Mouse (Mus musculus) erythroblast, embryonic 14.5 days (primary cell): Measurements from ENCODE around the gene Esx1. TPM values are rescaled to one million over a fixed set of nuclear protein-coding genes. Genes with fewer than 3 reads are reported as not detected.

Experiments used
- H3K27me3 ChIP-seq: 2 replicates; pipeline ENCODE4 v1.6.1; 2012; ENCODE audit warnings: inconsistent platforms; ENCODE audit not compliant: control insufficient read depth
- H3K36me3 ChIP-seq: 2 replicates; pipeline ENCODE4 v1.6.1; 2012; ENCODE audit warnings: mild to moderate bottlenecking, inconsistent platforms; ENCODE audit not compliant: control insufficient read depth
- H3K4me1 ChIP-seq: 2 replicates; pipeline ENCODE4 v1.6.1; 2012; ENCODE audit warnings: inconsistent platforms; ENCODE audit not compliant: control insufficient read depth
- H3K4me3 ChIP-seq: replicated peaks from 2 replicates; pipeline ENCODE3; 2012; ENCODE audit warnings: moderate library complexity, mild to moderate bottlenecking, inconsistent platforms
- H3K9me3 ChIP-seq: 2 replicates; pipeline ENCODE4 v1.6.1; 2012; ENCODE audit warnings: low read length, inconsistent platforms, mixed read lengths; ENCODE audit not compliant: control insufficient read depth
- GATA1 ChIP-seq: IDR thresholded peaks from 2 replicates; pipeline ENCODE4 v1.6.1; 2012; ENCODE audit warnings: low read length, inconsistent platforms, mixed read lengths
- TAL1 ChIP-seq: IDR thresholded peaks from 3 replicates; pipeline ENCODE4 v1.6.1; 2012; ENCODE audit warnings: low read length, inconsistent platforms, mixed read lengths
- polyA plus RNA-seq: library from polyadenylated mRNA; stranded (reverse); fragments of >175 nt; gene quantifications from 2 replicates; pipeline ENCODE4 v1.2.3, GENCODE M21; 2012

Esx1 gene
- polyA plus RNA-seq = not detected in 2 replicates

DNA sequence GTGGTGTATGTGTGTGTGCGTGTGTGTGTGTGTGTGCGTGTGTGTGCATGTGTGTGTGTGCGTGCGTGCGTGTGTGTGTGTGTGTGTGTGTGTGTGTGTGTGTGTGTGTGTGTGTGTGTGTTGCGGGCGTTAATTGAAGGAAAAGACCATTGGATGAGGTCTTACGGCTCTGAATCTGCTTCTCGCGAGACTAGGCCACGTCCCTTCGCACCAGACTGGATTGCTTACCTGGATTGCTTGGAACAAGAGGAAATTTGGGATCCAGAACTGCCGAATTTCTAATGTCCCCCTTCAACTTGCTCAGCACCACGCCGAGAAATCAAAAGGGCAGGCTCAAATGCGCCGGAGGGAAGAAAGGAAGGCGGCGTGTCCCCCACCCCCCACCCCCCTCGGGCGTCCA is at the start of gene Esx1:
TSS of gene Esx1 (minus strand) at position 366 of the 400 bp plus-strand sequence.
- Histone ChIP-seq H3K4me1 (no peaks in the 10 kb centered on the region), H3K9me3 (peaks cover 16% of the 10 kb centered on the region), H3K36me3 (no peaks in the 10 kb centered on the region), H3K27me3 (peaks cover 78% of the 10 kb centered on the region), H3K4me3 (no peak within 1 kb of the TSS)
- TF ChIP-seq GATA1 (no peak), TAL1 (no peak)

GRCm38 (mm10) chrX:137170021-137170420 is 48.1 kb upstream of the Esx1 start:
- no peaks in the 10 kb centered on the region for H3K9me3 ChIP-seq
- no peak for TF ChIP-seq TAL1
- TF ChIP-seq GATA1 = no peak
- H3K27me3 ChIP-seq = no peaks in the 10 kb centered on the region
- no peaks in the 10 kb centered on the region for H3K36me3 ChIP-seq
- no peak overlapping the region for H3K4me3 ChIP-seq
- no peaks in the 10 kb centered on the region for H3K4me1 ChIP-seq

- Histone ChIP-seq H3K4me3 (no peak overlapping the region), H3K4me1 (no peaks in the 10 kb centered on the region), H3K27me3 (no peaks in the 10 kb centered on the region), H3K9me3 (no peaks in the 10 kb centered on the region), H3K36me3 (no peaks in the 10 kb centered on the region)
- TF ChIP-seq TAL1 = no peak
- TF ChIP-seq GATA1 = no peak
Observed at GRCm38 (mm10) chrX:137167658-137168057, 45.8 kb upstream of the Esx1 start.

GRCm38 (mm10) chrX:137165621-137166020 is 43.7 kb upstream of the Esx1 start:
- no peak overlapping the region for H3K4me3 ChIP-seq
- H3K4me1 ChIP-seq = no peaks in the 10 kb centered on the region
- no peaks in the 10 kb centered on the region for H3K36me3 ChIP-seq
- no peaks in the 10 kb centered on the region for H3K9me3 ChIP-seq
- TF ChIP-seq TAL1 (no peak), GATA1 (no peak)
- H3K27me3 ChIP-seq = no peaks in the 10 kb centered on the region

DNA sequence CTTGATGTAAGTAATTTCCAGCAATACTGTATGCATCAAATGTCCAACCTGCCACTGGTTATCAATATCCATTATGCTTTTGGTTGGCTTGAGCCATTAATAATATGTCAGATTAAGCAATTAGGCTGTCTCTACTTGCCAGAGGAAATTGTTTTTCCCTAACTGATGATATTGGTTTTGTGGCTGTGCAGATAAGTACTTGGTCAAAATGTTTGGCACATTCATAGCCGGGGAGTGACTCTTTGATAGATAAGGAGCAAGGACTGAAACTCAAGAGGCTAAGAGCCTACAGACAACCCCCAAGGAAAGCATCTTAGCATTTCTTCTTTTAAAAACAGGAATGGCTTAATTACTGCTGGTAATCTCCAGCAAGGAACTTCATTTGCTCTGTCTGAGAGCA is 40.8 kb upstream of the Esx1 start:
- no peaks in the 10 kb centered on the region for H3K4me1 ChIP-seq
- no peaks in the 10 kb centered on the region for H3K9me3 ChIP-seq
- no peak overlapping the region for H3K4me3 ChIP-seq
- H3K36me3 ChIP-seq = no peaks in the 10 kb centered on the region
- no peak for TF ChIP-seq TAL1
- TF ChIP-seq GATA1 = no peak
- H3K27me3 ChIP-seq = no peaks in the 10 kb centered on the region

DNA sequence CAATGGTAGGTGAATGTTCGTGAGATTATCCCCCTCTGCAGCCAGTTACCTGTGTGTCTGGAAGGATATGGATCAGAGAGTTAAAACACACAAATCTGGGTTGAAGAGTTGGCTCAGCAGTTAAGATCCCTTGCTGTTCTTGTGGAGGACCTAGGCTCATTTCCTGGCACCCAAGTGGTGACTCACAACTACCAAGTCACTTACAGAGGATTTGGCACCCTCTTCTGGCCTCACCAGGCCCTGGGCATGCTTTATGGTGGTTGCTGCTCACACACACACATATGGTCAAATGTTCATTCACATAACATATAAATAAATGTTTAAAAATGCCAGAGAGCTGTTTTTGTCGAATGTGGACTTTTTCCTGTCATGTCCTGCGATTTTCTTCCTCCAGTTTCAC is 39.1 kb upstream of the Esx1 start:
- no peaks in the 10 kb centered on the region for H3K4me1 ChIP-seq
- H3K4me3 ChIP-seq = no peak overlapping the region
- H3K27me3 ChIP-seq = no peaks in the 10 kb centered on the region
- H3K36me3 ChIP-seq = no peaks in the 10 kb centered on the region
- no peaks in the 10 kb centered on the region for H3K9me3 ChIP-seq
- TF ChIP-seq GATA1 = no peak

DNA sequence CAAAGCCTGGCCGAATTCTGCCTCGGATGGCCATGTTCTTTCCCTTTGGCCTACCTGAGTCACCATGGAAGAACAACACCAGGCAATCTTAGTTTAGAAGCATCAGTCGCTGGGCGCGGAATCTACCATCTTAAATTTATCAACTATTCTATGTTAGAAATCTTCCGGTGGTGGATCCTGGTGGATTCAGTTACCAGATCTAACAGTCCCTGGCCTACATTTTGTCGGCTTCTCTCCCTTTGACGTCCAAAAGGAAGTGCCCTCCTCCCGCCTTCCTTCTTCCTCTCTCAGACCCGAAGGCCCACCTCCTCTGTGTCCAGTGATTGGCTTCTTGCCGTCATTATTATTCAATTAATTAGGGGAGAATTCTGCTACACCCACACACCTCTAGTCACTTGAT is 27.2 kb upstream of the Esx1 start:
- Histone ChIP-seq H3K4me3 (no peak overlapping the region), H3K27me3 (no peaks in the 10 kb centered on the region), H3K36me3 (no peaks in the 10 kb centered on the region), H3K9me3 (no peaks in the 10 kb centered on the region), H3K4me1 (no peaks in the 10 kb centered on the region)
- no peak for TF ChIP-seq TAL1
- TF ChIP-seq GATA1 = no peak

GRCm38 (mm10) chrX:137144674-137145073 is 22.8 kb upstream of the Esx1 start:
- Histone ChIP-seq H3K36me3 (no peaks in the 10 kb centered on the region), H3K27me3 (no peaks in the 10 kb centered on the region), H3K4me1 (no peaks in the 10 kb centered on the region), H3K4me3 (no peak overlapping the region), H3K9me3 (no peaks in the 10 kb centered on the region)
- TF ChIP-seq GATA1 (no peak), TAL1 (no peak)

GRCm38 (mm10) chrX:137143726-137144125 is 21.8 kb upstream of the Esx1 start:
- Histone ChIP-seq H3K4me1 (no peaks in the 10 kb centered on the region), H3K36me3 (no peaks in the 10 kb centered on the region)
- TF ChIP-seq GATA1 (no peak), TAL1 (no peak)

GRCm38 (mm10) chrX:137142546-137142945 is 20.7 kb upstream of the Esx1 start:
- H3K27me3 ChIP-seq = no peaks in the 10 kb centered on the region
- no peak for TF ChIP-seq TAL1
- TF ChIP-seq GATA1 = no peak
- no peaks in the 10 kb centered on the region for H3K9me3 ChIP-seq
- no peaks in the 10 kb centered on the region for H3K36me3 ChIP-seq
- H3K4me1 ChIP-seq = no peaks in the 10 kb centered on the region
- H3K4me3 ChIP-seq = no peak overlapping the region

More at GRCm38 (mm10) chrX:137143726-137144125, 21.8 kb upstream of the Esx1 start:
- Histone ChIP-seq H3K27me3 (no peaks in the 10 kb centered on the region), H3K9me3 (no peaks in the 10 kb centered on the region), H3K4me3 (no peak overlapping the region)
